Mouse (Mus musculus) kidney, postnatal 0 days (tissue): ENCODE results near the gene Ankrd13d. TPM values are rescaled to one million over a fixed set of nuclear protein-coding genes. Genes with fewer than 3 reads are reported as not detected.
"Not testable (repeated sequence)": the region's sequence is repeated elsewhere in the genome, so short reads cannot be mapped to it uniquely, and the experiment has no call there.

Experiments
- ATAC-seq: fragments of 200-750 bp; cut with Nextera tagmentation; replicated peaks from 2 replicates; pipeline ENCODE4 v1.8.0; 2017; ENCODE audit warnings: low read depth, moderate number of reproducible peaks, moderate TSS enrichment, moderate library complexity; ENCODE audit not compliant: low FRiP score
- DNase-seq: peaks from one replicate; pipeline ENCODE4 v3.0.0-alpha.2; 2016; ENCODE audit warnings: low spot score
- H3K27ac ChIP-seq: fragments of 300-500 bp; sonication (generic); 2 replicates; pipeline ENCODE4 v1.5.1; 2014; ENCODE audit warnings: mild to moderate bottlenecking
- H3K27me3 ChIP-seq: fragments of 300-500 bp; sonication (generic); 2 replicates; pipeline ENCODE4 v1.6.1; 2014; ENCODE audit warnings: low read length, mixed read lengths; ENCODE audit not compliant: insufficient read depth
- H3K36me3 ChIP-seq: fragments of 300-500 bp; sonication (generic); 2 replicates; pipeline ENCODE4 v1.6.1; 2014; ENCODE audit warnings: low read length, mixed read lengths; ENCODE audit not compliant: insufficient read depth
- H3K4me1 ChIP-seq: fragments of 300-500 bp; sonication (generic); replicated peaks from 2 replicates; pipeline ENCODE4 v1.6.1; 2014; ENCODE audit warnings: antibody characterized with exemption, low read length, mixed read lengths; ENCODE audit not compliant: insufficient read depth
- H3K4me2 ChIP-seq: fragments of 300-500 bp; sonication (generic); 2 replicates; pipeline ENCODE4 v1.6.1; 2014; ENCODE audit warnings: mild to moderate bottlenecking, low read length, moderate library complexity, mixed read lengths
- H3K4me3 ChIP-seq: fragments of 300-500 bp; sonication (generic); replicated peaks from 2 replicates; pipeline ENCODE4 v1.5.1; 2014; ENCODE audit warnings: low read depth, low read length
- H3K9ac ChIP-seq: fragments of 300-500 bp; sonication (generic); 2 replicates; pipeline ENCODE4 v1.6.1; 2014; ENCODE audit warnings: low read depth, low read length
- H3K9me3 ChIP-seq: fragments of 300-500 bp; sonication (generic); replicated peaks from 2 replicates; pipeline ENCODE4 v1.6.1; 2016; ENCODE audit warnings: low read length, inconsistent platforms, mixed read lengths
- CTCF ChIP-seq: IDR thresholded peaks from 2 replicates; pipeline ENCODE4 v1.5.1; 2016; ENCODE audit warnings: antibody characterized with exemption, low read depth, mild to moderate bottlenecking, moderate library complexity
- WGBS: fragments of 180-500 bp; shearing (Covaris S2); extraction: QIAGEN DNeasy Blood & Tissue Kit; methylation state at CpG from one replicate; pipeline ENCODE4 v1.1.7; 2014; 5-methylcytosine and 5-hydroxymethylcytosine counted together
- polyA plus RNA-seq: library from polyadenylated mRNA; unstranded; fragments of >200 nt; fragmentation: Nextera tagmentation; extraction: Ambion mirVana; gene quantifications from 2 replicates; pipeline ENCODE4 v1.2.1, GENCODE M21; 2015

The Ankrd13d gene
- polyA plus RNA-seq, 1 experiment from 2014 or later: 3.9 TPM

DNA sequence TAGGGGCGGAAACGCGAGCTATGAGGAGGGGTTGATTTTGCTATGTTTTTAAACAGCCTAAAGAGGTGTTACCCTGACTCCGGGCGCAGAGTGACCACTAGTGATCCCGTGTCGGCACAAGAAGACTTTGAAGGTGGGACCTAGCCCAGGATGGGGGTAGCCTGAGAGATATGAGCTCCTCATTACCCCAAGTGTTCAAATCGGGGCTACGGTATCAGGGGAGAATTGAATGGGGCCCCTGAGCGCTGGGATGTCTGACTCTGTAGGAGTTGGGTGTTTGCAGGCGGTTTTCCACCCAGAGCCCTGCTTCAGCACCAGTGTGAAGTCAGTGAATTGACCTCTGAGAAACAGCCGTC is 25.1 kb downstream of the Ankrd13d start:
- TF ChIP-seq CTCF: no peak; the same call in 1 of the 2 replicates
- 0 out of 2 replicates have a peak overlapping the region, but pooled peaks have one; percentile 31 for H3K27ac ChIP-seq
- DNase-seq: no peak
- H3K4me1 ChIP-seq: no peaks in the 10 kb centered on the region
- H3K27me3 ChIP-seq: no peaks in the 10 kb centered on the region
- 18% methylated on average over 12 of the region's 12 CpGs for WGBS
- no peaks in the 10 kb centered on the region for H3K36me3 ChIP-seq
- no peak overlapping the region; the same call in 1 of the 2 replicates for H3K4me3 ChIP-seq
- peak overlapping the region; percentile 44 for H3K9ac ChIP-seq
- peak; percentile 4; the same call in 1 of the 2 replicates for ATAC-seq
- peak overlapping the region; percentile 91 for H3K4me2 ChIP-seq
- H3K9me3 ChIP-seq: no peaks in the 10 kb centered on the region

GRCm38 (mm10) chr19:4257216-4257896 is 25.6 kb downstream of the Ankrd13d start:
- Histone ChIP-seq H3K4me3 (peak overlapping the region; percentile 58), H3K27me3 (no peaks in the 10 kb centered on the region), H3K36me3 (no peaks in the 10 kb centered on the region), H3K4me1 (no peaks in the 10 kb centered on the region), H3K27ac (0 out of 2 replicates have a peak overlapping the region, but pooled peaks have one; percentile 31), H3K9me3 (no peaks in the 10 kb centered on the region), H3K4me2 (peak overlapping the region; percentile 91), H3K9ac (peak overlapping the region; percentile 51)
- WGBS: under 1% methylated on average over 41 of the region's 41 CpGs
- peak; percentile 97 for TF ChIP-seq CTCF
- ATAC-seq: peak; percentile 85
- peak; percentile 97 for DNase-seq

DNA sequence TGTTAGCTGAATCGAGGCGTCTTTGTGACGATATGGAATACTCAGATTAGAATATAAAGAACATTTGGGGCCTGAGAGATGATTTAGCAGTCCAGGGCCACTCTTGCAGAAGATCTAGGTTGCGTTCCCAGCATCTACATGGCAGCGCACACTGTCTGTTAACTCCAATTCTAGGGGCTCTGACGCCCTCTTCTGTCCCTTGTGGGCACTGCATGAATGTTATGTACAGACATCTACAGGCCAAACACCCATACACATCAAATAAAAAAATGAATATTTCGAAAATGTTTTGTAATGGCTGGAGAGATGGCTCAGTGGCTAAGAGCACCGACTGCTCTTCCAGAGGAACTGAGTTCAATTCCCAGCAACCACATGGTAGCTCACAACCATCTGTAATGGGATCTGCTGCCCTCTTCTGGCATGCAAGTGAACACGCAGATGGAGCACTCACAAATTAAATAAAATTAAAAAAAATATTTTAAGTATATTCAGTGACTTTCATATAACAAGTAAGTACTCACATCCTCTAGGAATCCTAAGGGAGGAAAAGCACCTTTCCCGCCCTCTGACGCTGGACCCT is 27.3 kb downstream of the Ankrd13d start:
- peak; percentile 55; the same call in 1 of the 2 replicates for TF ChIP-seq CTCF
- Histone ChIP-seq H3K4me2 (no peak overlapping the region), H3K9me3 (no peaks in the 10 kb centered on the region), H3K27me3 (no peaks in the 10 kb centered on the region), H3K4me3 (no peak overlapping the region), H3K36me3 (no peaks in the 10 kb centered on the region), H3K4me1 (no peaks in the 10 kb centered on the region), H3K9ac (no peak overlapping the region), H3K27ac (no peak overlapping the region)
- no peak for DNase-seq
- no peak for ATAC-seq
- WGBS: 80% methylated on average over 11 of the region's 11 CpGs

DNA sequence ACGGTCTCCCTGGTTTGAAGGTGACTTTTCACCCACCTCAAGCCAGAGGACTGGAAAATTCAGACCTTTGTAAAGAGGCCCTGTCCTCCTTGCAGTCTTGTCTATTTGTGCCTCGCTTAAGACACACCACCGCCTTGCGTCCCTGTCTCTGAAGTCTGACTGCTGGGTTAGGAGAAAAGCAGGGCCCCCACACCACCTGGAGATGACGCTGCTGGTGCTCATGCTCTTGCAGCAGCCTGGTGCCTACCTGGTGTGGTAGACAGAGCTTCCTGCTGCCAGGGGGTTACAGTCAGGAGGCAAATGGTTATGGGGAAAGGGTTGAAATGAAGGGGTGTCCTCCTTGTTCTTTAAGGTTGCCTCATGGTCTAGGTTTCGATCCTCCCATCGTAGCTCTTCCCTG is 28.7 kb downstream of the Ankrd13d start:
- Histone ChIP-seq H3K9me3 (no peaks in the 10 kb centered on the region), H3K4me3 (no peak overlapping the region), H3K4me1 (no peaks in the 10 kb centered on the region), H3K27ac (no peak overlapping the region), H3K27me3 (no peaks in the 10 kb centered on the region), H3K36me3 (no peaks in the 10 kb centered on the region), H3K9ac (no peak overlapping the region), H3K4me2 (no peak overlapping the region)
- no peak for TF ChIP-seq CTCF
- no peak for ATAC-seq
- 87% methylated on average over 7 of the region's 7 CpGs for WGBS
- DNase-seq: no peak

DNA sequence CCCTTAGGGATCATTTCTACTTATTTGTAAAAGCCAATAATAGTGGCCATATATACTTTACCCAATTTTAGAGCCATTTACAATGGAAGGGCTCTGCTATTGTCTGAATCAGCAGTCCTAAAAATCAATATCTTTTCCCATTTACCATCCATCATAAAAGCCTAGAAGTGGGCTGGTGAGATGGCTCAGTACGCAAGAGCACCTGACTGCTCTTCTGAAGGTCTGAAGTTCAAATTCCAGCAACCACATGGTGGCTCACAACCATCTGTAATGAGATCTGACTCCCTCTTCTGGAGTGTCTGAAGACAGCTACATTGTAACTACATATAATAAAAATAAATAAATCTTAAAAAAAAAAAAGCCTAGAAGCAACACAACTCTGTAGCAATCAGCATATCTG is 34.3 kb downstream of the Ankrd13d start:
- not testable (repeated sequence) for H3K27me3 ChIP-seq, ATAC-seq, H3K4me3 ChIP-seq, H3K9ac ChIP-seq, H3K36me3 ChIP-seq, H3K4me1 ChIP-seq, H3K27ac ChIP-seq, H3K9me3 ChIP-seq, DNase-seq, H3K4me2 ChIP-seq
- 74% methylated on average over 1 of the region's 1 CpGs for WGBS

DNA sequence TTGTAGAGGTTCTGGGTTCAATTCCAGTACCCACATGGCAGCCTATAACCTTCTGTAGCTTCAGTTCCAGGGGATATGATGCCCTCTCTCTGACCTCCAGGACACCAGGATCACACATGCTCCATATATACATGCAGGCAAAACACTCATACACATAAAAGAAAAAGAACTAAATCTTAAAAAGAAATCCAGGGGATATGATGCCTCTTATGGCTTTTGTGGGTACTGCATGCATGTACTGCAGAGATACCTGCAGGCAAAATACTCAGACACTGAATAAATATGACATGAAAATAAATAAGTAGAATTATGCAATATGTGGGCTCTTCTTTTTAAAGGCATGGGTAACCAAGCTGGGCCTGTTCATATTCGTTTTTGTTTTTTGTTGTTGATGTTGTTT is 35.9 kb downstream of the Ankrd13d start:
- ATAC-seq (no peak), DNase-seq (peak; percentile 42)
- Histone ChIP-seq H3K27me3 (no peaks in the 10 kb centered on the region), H3K4me3 (no peak overlapping the region), H3K27ac (no peak overlapping the region), H3K4me1 (no peaks in the 10 kb centered on the region), H3K9ac (no peak overlapping the region), H3K4me2 (no peak overlapping the region), H3K9me3 (no peaks in the 10 kb centered on the region), H3K36me3 (no peaks in the 10 kb centered on the region)
- WGBS: 62% methylated on average over 1 of the region's 1 CpGs
- TF ChIP-seq CTCF: peak; percentile 58
